12 mouse cellular contexts compared by ENCODE assay signal in the genomic region with DNA sequence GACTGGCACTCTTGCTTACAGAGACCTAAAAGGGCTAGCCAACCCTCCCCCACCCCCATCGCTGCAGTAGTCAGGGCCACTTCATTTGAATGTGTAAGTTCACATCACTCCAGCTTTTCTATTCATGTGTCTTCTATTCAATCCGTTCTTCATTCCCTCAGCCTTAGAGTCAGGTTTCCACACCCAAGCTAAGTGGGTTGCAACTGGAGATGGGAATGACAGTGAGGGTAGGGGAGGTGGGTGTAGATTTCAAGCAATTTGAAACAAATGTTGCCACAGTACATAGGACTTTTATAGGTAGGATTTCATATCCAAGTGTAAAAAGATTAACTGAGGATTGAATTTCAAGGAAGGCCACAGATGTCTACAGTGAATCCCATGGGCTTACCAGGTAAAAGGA.
"Had no signal": no experiment of that assay in that cellular context is flagged by ENCODE, and none has a peak within 500 bp of the region (broad histone marks: within the 10 kb centered on the region; RNA-seq: fewer than 3 reads in every experiment).

No protein-coding gene starts in this region.

- H3K4me1 ChIP-seq: liver, embryonic 15.5 days; neural tube, embryonic 12.5 days had no signal

- H3K4me2 ChIP-seq: limb, embryonic 13.5 days; liver, embryonic 11.5 days; liver, embryonic 15.5 days; neural tube, embryonic 12.5 days had no signal

- ATAC-seq: lung, postnatal 0 days had no signal

- H3K36me3 ChIP-seq: limb, embryonic 13.5 days; liver, embryonic 15.5 days; neural tube, embryonic 12.5 days had no signal

- DNase-seq: kidney, postnatal 4 days; lung, adult 2 months; lung, postnatal 36 days; midbrain, embryonic 14.5 days; thymus, adult 18-20 months; thymus, postnatal 14 days had no signal

- H3K4me3 ChIP-seq: layer of hippocampus, adult 2 months; limb, embryonic 13.5 days; liver, embryonic 15.5 days; neural tube, embryonic 12.5 days had no signal

- H3K27ac ChIP-seq: layer of hippocampus, adult 2 months; limb, embryonic 13.5 days; liver, embryonic 15.5 days; neural tube, embryonic 12.5 days had no signal

- H3K9ac ChIP-seq: limb, embryonic 13.5 days; liver, embryonic 15.5 days; neural tube, embryonic 12.5 days had no signal

- H3K9me3 ChIP-seq: limb, embryonic 13.5 days; liver, embryonic 15.5 days; neural tube, embryonic 12.5 days had no signal

- H3K27me3 ChIP-seq: limb, embryonic 13.5 days; liver, embryonic 15.5 days; neural tube, embryonic 12.5 days had no signal
